Mouse (Mus musculus) ovary, adult 2 months (tissue): Measurements from ENCODE around the gene Dcaf12l1. TPM values are rescaled to one million over a fixed set of nuclear protein-coding genes. Genes with fewer than 3 reads are reported as not detected.

ENCODE experiments used
- polyA plus RNA-seq: library from polyadenylated mRNA; depleted of rRNA; stranded (reverse); fragments of >200 nt; gene quantifications from 2 replicates; pipeline ENCODE4 v1.2.3, GENCODE M21; 2012; rRNA removed

Gene Dcaf12l1
- polyA plus RNA-seq: 9.3 and 11.3 TPM in 2 replicates

DNA sequence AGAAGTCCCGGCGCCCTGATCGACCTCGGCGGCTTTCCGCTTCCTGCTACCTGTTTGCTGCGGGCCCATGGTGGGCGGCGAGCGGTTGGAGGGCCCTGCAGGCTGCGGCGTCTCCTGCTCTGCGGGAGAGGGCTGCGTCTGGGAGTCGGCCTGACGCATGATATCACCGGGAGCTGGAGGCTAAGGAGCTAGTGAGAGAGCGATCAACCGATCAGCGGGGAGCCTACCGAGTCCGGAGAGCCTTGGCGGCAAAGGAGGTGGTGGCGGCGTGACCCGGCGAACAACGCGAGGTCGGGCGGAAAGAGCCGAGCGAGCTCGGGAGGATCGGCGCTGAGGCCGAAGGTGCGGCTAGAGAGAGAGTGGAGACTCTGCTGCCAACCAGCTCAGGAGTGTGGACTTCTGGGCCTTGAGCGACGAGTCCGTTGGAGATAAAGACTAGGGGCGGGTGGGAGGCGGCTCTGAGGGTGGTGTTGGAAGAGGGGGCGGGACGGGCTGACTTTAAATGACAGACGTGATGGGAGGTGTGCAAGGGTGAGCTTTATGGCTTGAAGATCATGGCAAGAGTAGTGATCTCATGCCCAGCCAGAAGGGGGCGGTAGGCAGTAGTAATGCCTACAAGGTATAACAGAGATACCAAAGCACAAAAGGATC is at the start of gene Dcaf12l1:
Gene Dcaf12l1 (minus strand): TSS at position 437 of the 651 bp plus-strand sequence.

